ENCODE assay signal across 15 mouse cellular contexts in genomic region chr6:149424748-149425147, GRCm38 (mm10).
"Had no signal": no experiment of that assay in that cellular context is flagged by ENCODE, and none has a peak within 500 bp of the region (broad histone marks: within the 10 kb centered on the region; RNA-seq: fewer than 3 reads in every experiment).

No protein-coding gene starts in this region.

- H3K36me3 ChIP-seq: midbrain, embryonic 10.5 days; midbrain, embryonic 12.5 days; neural tube, embryonic 12.5 days; stomach, embryonic 15.5 days had no signal

- H3K27me3 ChIP-seq: midbrain, embryonic 12.5 days; neural tube, embryonic 12.5 days; stomach, embryonic 15.5 days had no signal

- H3K4me1 ChIP-seq: midbrain, embryonic 10.5 days; midbrain, embryonic 12.5 days; neural tube, embryonic 12.5 days; stomach, embryonic 15.5 days had no signal

- H3K9ac ChIP-seq: lung, embryonic 14.5 days; midbrain, embryonic 12.5 days; neural tube, embryonic 12.5 days; stomach, embryonic 15.5 days had no signal

- H3K27ac ChIP-seq: midbrain, embryonic 10.5 days; midbrain, embryonic 12.5 days; neural tube, embryonic 12.5 days; stomach, embryonic 15.5 days; stomach, postnatal 0 days had no signal

- H3K4me2 ChIP-seq: lung, embryonic 14.5 days; midbrain, embryonic 12.5 days; neural tube, embryonic 12.5 days; stomach, embryonic 15.5 days had no signal

- ATAC-seq: midbrain, embryonic 16.5 days had no signal

- DNase-seq: lung, adult 18-20 months; lung, embryonic 14.5 days; lung, postnatal 10 days; lung, postnatal 4 days; midbrain, embryonic 14.5 days; right cerebral cortex, postnatal 14 days; thymus, adult 2 months; thymus, postnatal 25 days; thymus, postnatal 4 days had no signal

- H3K4me3 ChIP-seq: midbrain, embryonic 10.5 days; midbrain, embryonic 12.5 days; neural tube, embryonic 12.5 days; stomach, embryonic 15.5 days had no signal

- H3K9me3 ChIP-seq: midbrain, embryonic 10.5 days; midbrain, embryonic 12.5 days; neural tube, embryonic 12.5 days; stomach, embryonic 15.5 days had no signal
